Mouse (Mus musculus) olfactory bulb, adult 2 months (tissue): ENCODE measurements around the gene Sgms1. TPM values are rescaled to one million over a fixed set of nuclear protein-coding genes. Genes with fewer than 3 reads are reported as not detected.

ENCODE experiments used
- H3K27ac ChIP-seq: fragments of 200-500 bp; 2 replicates; pipeline ENCODE4 v1.5.1; 2012; ENCODE audit warnings: low read depth, low read length; ENCODE audit not compliant: insufficient read depth
- H3K4me1 ChIP-seq: fragments of 200-500 bp; 2 replicates; pipeline ENCODE4 v1.6.1; 2012; ENCODE audit warnings: low read length; ENCODE audit not compliant: control insufficient read depth, insufficient read depth
- H3K4me3 ChIP-seq: fragments of 200-500 bp; 2 replicates; pipeline ENCODE4 v1.5.1; 2012; ENCODE audit warnings: mild to moderate bottlenecking, low read depth, low read length, moderate library complexity; ENCODE audit not compliant: insufficient read depth
- CTCF ChIP-seq: fragments of 200-500 bp; IDR thresholded peaks from 2 replicates; pipeline ENCODE4 v1.5.1; 2012; ENCODE audit warnings: low read depth, mild to moderate bottlenecking, low read length, moderate library complexity; ENCODE audit not compliant: insufficient read depth
- POLR2A ChIP-seq: fragments of 200-500 bp; IDR thresholded peaks from 2 replicates; pipeline ENCODE4 v1.6.1; 2012; ENCODE audit warnings: mild to moderate bottlenecking, low read depth, low read length, moderate library complexity; ENCODE audit not compliant: insufficient read depth
- WGBS: fragments of 180-500 bp; shearing (Covaris S2); methylation state at CpG from one replicate; pipeline ENCODE4 v1.1.7; 2018; 5-methylcytosine and 5-hydroxymethylcytosine counted together
- polyA plus RNA-seq: library from polyadenylated mRNA; stranded (reverse); fragments of >200 nt; gene quantifications from 2 replicates; pipeline ENCODE4 v1.2.4, GENCODE M21; 2012; ENCODE audit warnings: low replicate concordance; ENCODE audit not compliant: missing spikeins, insufficient read depth, insufficient read length

Sgms1 gene
- polyA plus RNA-seq, 1 experiment = not detected

DNA sequence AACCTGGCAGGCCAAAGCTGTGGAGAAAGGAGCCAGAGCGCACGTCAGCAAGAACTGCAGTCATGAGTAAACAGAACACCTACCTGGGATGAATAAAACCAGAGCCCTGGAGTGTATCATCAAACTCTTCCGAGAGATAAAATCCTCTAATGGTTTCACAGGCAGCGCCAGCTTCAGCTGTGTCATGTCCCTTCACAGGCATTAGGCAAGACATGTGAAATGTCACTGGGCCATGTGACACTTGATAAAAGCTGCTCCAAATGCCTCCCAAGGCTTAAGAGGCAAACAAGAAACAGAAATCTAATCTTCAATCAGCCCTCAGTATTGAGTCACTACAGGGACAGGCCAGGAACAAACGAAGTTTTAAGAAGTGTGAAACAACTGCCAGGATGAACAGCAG is 193.3 kb downstream of the Sgms1 start:
- TF ChIP-seq POLR2A (no peak), CTCF (no peak)
- Histone ChIP-seq H3K4me1 (no peaks in the 10 kb centered on the region), H3K27ac (no peak overlapping the region), H3K4me3 (no peak overlapping the region)
- WGBS = 69% methylated on average over 5 of the region's 5 CpGs

- H3K4me3 ChIP-seq = no peak overlapping the region
- no peak overlapping the region for H3K27ac ChIP-seq
- no peaks in the 10 kb centered on the region for H3K4me1 ChIP-seq
- TF ChIP-seq CTCF = no peak
- no peak for TF ChIP-seq POLR2A
- 34% methylated on average over 1 of the region's 1 CpGs for WGBS
Measured at GRCm38 (mm10) chr19:32194863-32195262, 194.7 kb downstream of the Sgms1 start.

- no peak for TF ChIP-seq POLR2A
- Histone ChIP-seq H3K27ac (no peak overlapping the region), H3K4me1 (no peaks in the 10 kb centered on the region), H3K4me3 (no peak overlapping the region)
- 90% methylated on average over 3 of the region's 3 CpGs for WGBS
Measured at GRCm38 (mm10) chr19:32194074-32194473, 195.4 kb downstream of the Sgms1 start.

- Histone ChIP-seq H3K4me3 (no peak overlapping the region), H3K27ac (no peak overlapping the region), H3K4me1 (peaks cover 1% of the 10 kb centered on the region; the same call in 1 of the 2 replicates)
- 87% methylated on average over 3 of the region's 3 CpGs for WGBS
- TF ChIP-seq POLR2A (no peak), CTCF (no peak)
Measured at GRCm38 (mm10) chr19:32191596-32191995, 197.9 kb downstream of the Sgms1 start.

- 95% methylated on average over 6 of the region's 6 CpGs for WGBS
- TF ChIP-seq CTCF = no peak
- TF ChIP-seq POLR2A = no peak
- Histone ChIP-seq H3K4me1 (peaks cover 4% of the 10 kb centered on the region; the same call in 1 of the 2 replicates), H3K4me3 (no peak overlapping the region), H3K27ac (no peak overlapping the region)
Measured at GRCm38 (mm10) chr19:32189961-32190360, 199.6 kb downstream of the Sgms1 start.

- peaks cover 4% of the 10 kb centered on the region; the same call in 1 of the 2 replicates for H3K4me1 ChIP-seq
- no peak overlapping the region for H3K27ac ChIP-seq
- WGBS = 76% methylated on average over 5 of the region's 5 CpGs
- H3K4me3 ChIP-seq = no peak overlapping the region
- TF ChIP-seq POLR2A = no peak
- no peak for TF ChIP-seq CTCF
Measured at GRCm38 (mm10) chr19:32189036-32189436, 200.5 kb downstream of the Sgms1 start.

DNA sequence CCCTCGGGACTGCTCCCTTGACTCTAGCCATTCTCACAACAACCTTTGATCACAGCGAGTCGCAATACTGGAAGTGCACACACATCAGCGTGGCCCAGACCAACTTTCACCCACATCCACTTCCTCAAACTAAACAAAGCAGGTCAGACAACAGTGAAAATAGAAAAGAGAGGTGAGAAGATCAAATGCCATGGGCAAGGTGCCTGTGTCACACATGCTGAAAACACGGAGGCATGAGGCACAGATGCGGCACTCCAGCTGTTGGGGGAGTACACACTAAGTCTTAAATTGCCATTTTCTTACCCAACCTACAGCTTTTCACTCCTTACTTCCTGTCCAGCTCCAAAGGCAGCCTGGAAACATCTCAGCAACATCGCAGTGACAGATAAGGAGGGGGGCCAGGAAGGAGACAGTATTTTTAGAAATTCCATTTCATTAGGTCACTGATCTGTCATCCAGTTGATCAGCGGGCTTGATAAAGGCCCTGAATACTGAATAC is 202.9 kb downstream of the Sgms1 start:
- Histone ChIP-seq H3K4me3 (no peak overlapping the region), H3K27ac (no peak overlapping the region), H3K4me1 (peaks cover 4% of the 10 kb centered on the region; the same call in 1 of the 2 replicates)
- WGBS = 90% methylated on average over 8 of the region's 8 CpGs
- TF ChIP-seq CTCF = no peak
- no peak for TF ChIP-seq POLR2A

- no peak overlapping the region for H3K4me3 ChIP-seq
- 90% methylated on average over 4 of the region's 4 CpGs for WGBS
- no peak overlapping the region for H3K27ac ChIP-seq
- TF ChIP-seq POLR2A = no peak
- no peak for TF ChIP-seq CTCF
- H3K4me1 ChIP-seq = peaks cover 4% of the 10 kb centered on the region; the same call in 1 of the 2 replicates
Measured at GRCm38 (mm10) chr19:32183005-32183404, 206.5 kb downstream of the Sgms1 start.

GRCm38 (mm10) chr19:32182471-32182870 is 207.0 kb downstream of the Sgms1 start:
- H3K4me3 ChIP-seq = no peak overlapping the region
- 93% methylated on average over 5 of the region's 5 CpGs for WGBS
- TF ChIP-seq POLR2A (no peak), CTCF (no peak)
- H3K4me1 ChIP-seq = peaks cover 4% of the 10 kb centered on the region; the same call in 1 of the 2 replicates
- no peak overlapping the region for H3K27ac ChIP-seq

DNA sequence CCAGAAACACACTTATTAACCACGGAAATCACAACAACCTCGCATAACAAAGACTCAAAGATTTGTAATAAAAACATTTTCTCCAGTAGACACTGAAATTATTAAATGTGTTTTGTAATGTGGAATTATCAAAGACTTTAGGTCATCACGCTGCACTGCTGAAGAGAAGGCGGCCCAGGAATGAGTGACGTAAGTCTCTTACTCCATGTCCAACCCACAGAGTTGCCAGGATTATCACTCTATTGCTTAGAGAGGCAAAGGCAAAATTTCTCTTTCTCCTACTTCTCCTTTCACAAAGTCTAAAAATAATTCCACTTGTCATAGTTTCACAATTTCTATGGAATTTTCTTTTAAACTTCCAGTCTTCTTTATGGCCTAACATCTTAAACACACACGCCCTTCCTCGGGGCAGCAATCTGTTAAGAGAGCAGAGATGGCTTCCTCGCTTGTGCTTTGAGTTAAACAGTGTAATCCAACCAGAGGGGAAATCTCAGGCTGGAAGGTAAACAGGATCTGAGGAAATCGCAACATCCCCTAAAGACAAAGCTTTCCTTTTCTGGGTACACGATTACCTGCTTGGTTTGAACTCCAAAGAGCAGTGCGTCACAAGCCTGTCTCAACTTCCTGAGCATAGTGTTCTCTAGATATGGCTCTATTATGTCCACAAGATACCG is 207.7 kb downstream of the Sgms1 start:
- H3K27ac ChIP-seq = no peak overlapping the region
- no peak overlapping the region for H3K4me3 ChIP-seq
- TF ChIP-seq POLR2A (no peak), CTCF (no peak)
- WGBS = 91% methylated on average over 12 of the region's 12 CpGs
- H3K4me1 ChIP-seq = peaks cover 4% of the 10 kb centered on the region; the same call in 1 of the 2 replicates
